Mouse (Mus musculus) MEL (cell line): Measurements from ENCODE around the gene Gm9. TPM values are rescaled to one million over a fixed set of nuclear protein-coding genes. Genes with fewer than 3 reads are reported as not detected.
A peak's percentile ranks its signal among the peaks of the same experiment; 100 is the strongest.

Experiments
- DNase-seq: peaks from one replicate; pipeline ENCODE4 v3.0.0; 2011; ENCODE audit warnings: low read depth, low spot score
- H3K27ac ChIP-seq: 2 replicates; pipeline ENCODE4 v1.5.1; 2012; ENCODE audit warnings: low read depth, mild to moderate bottlenecking, control low read depth, low read length, moderate library complexity; ENCODE audit not compliant: control insufficient read depth
- H3K27me3 ChIP-seq, 2 experiments: fragments of 150-350 bp in 1 of 2; sonication (generic) in 1 of 2; 2 replicates each; pipeline ENCODE4 v1.6.1; 2012; ENCODE audit warnings: low read length in 2 of 2, mild to moderate bottlenecking in 2 of 2, improper control_type of control experiment in 1 of 2, moderate library complexity in 1 of 2; ENCODE audit not compliant: insufficient read depth in 2 of 2, control insufficient read depth in 1 of 2
- H3K36me3 ChIP-seq, 2 experiments: 2 replicates each; pipeline ENCODE4 v1.6.1; 2012 to 2014; ENCODE audit warnings: low read length in 2 of 2, improper control_type of control experiment in 1 of 2, inconsistent platforms in 1 of 2, mild to moderate bottlenecking in 1 of 2; ENCODE audit not compliant: insufficient read depth in 2 of 2, control insufficient read depth in 1 of 2
- H3K4me1 ChIP-seq, 2 experiments: fragments of 150-350 bp in 1 of 2; sonication (generic) in 1 of 2; 2 replicates each; pipeline ENCODE4 v1.6.1; 2012; ENCODE audit warnings: low read length in 2 of 2, improper control_type of control experiment in 1 of 2, mild to moderate bottlenecking in 1 of 2; ENCODE audit not compliant: insufficient read depth in 2 of 2, control insufficient read depth in 1 of 2
- H3K4me3 ChIP-seq, 2 experiments: fragments of 150-350 bp in 1 of 2; sonication (generic) in 1 of 2; 2 replicates each; pipeline ENCODE4 v1.5.1; 2012; ENCODE audit warnings: low read depth in 2 of 2, low read length in 2 of 2, mild to moderate bottlenecking in 2 of 2, moderate library complexity in 2 of 2, control low read depth in 1 of 2, improper control_type of control experiment in 1 of 2; ENCODE audit not compliant: control insufficient read depth in 1 of 2, insufficient read depth in 1 of 2
- H3K79me2 ChIP-seq: 2 replicates; pipeline ENCODE4 v1.6.1; 2012; ENCODE audit warnings: mild to moderate bottlenecking, low read length, moderate library complexity; ENCODE audit not compliant: control insufficient read depth, poor library complexity, insufficient read depth
- H3K9ac ChIP-seq: 2 replicates; pipeline ENCODE4 v1.6.1; 2012; ENCODE audit warnings: low read depth, mild to moderate bottlenecking, control low read depth, low read length, moderate library complexity; ENCODE audit not compliant: control insufficient read depth, poor library complexity, severe bottlenecking
- H3K9me3 ChIP-seq: fragments of 150-350 bp; sonication (generic); replicated peaks from 2 replicates; pipeline ENCODE4 v1.6.1; 2012; ENCODE audit warnings: mild to moderate bottlenecking, low read length, improper control_type of control experiment, moderate library complexity; ENCODE audit not compliant: insufficient read depth
- BHLHE40 ChIP-seq: IDR thresholded peaks from 2 replicates; pipeline ENCODE4 v1.6.1; 2012; ENCODE audit warnings: low read depth, mild to moderate bottlenecking, inconsistent platforms, low read length, improper control_type of control experiment, borderline replicate concordance
- CHD1 ChIP-seq: IDR thresholded peaks from 2 replicates; pipeline ENCODE4 v1.6.1; 2012; ENCODE audit warnings: low read depth, mild to moderate bottlenecking, inconsistent platforms, low read length, improper control_type of control experiment
- CHD2 ChIP-seq: IDR thresholded peaks from 2 replicates; pipeline ENCODE4 v1.6.1; 2011; ENCODE audit warnings: low read length, improper control_type of control experiment
- E2F4 ChIP-seq: IDR thresholded peaks from 2 replicates; pipeline ENCODE4 v1.6.1; 2011; ENCODE audit warnings: low read depth, low read length, improper control_type of control experiment, borderline replicate concordance
- ELF1 ChIP-seq: IDR thresholded peaks from 2 replicates; pipeline ENCODE4 v1.6.1; 2014; ENCODE audit warnings: low read depth, mild to moderate bottlenecking, inconsistent platforms, low read length, improper control_type of control experiment, moderate library complexity
- KAT2A ChIP-seq: conservative IDR thresholded peaks from 2 replicates; pipeline ENCODE4 v1.6.1; 2012; ENCODE audit warnings: low read depth, low read length, improper control_type of control experiment, inconsistent platforms
- MAX ChIP-seq: IDR thresholded peaks from 2 replicates; pipeline ENCODE4 v1.6.1; 2011; ENCODE audit warnings: low read length, improper control_type of control experiment
- MXI1 ChIP-seq: IDR thresholded peaks from 2 replicates; pipeline ENCODE4 v1.6.1; 2011; ENCODE audit warnings: mild to moderate bottlenecking, low read depth, low read length, improper control_type of control experiment
- MYB ChIP-seq: IDR thresholded peaks from 2 replicates; pipeline ENCODE4 v1.6.1; 2011; ENCODE audit warnings: mild to moderate bottlenecking, low read depth, low read length, improper control_type of control experiment
- MYC ChIP-seq: IDR thresholded peaks from 2 replicates; pipeline ENCODE4 v1.6.1; 2011; ENCODE audit warnings: low read depth, mild to moderate bottlenecking, low read length, improper control_type of control experiment, moderate library complexity
- NRF1 ChIP-seq: IDR thresholded peaks from 2 replicates; pipeline ENCODE4 v1.6.1; 2014; ENCODE audit warnings: low read depth, mild to moderate bottlenecking, inconsistent platforms, low read length, improper control_type of control experiment, moderate library complexity; ENCODE audit not compliant: poor library complexity, insufficient read depth, severe bottlenecking
- POLR2AphosphoS2 ChIP-seq: IDR thresholded peaks from 2 replicates; pipeline ENCODE4 v1.6.1; 2011; ENCODE audit warnings: low read length, improper control_type of control experiment
- SMC3 ChIP-seq: IDR thresholded peaks from 2 replicates; pipeline ENCODE4 v1.6.1; 2011; ENCODE audit warnings: low read depth, low read length, improper control_type of control experiment
- TAL1 ChIP-seq: IDR thresholded peaks from 2 replicates; pipeline ENCODE4 v1.6.1; 2012; ENCODE audit warnings: mild to moderate bottlenecking, inconsistent platforms, low read length, moderate library complexity, mixed read lengths
- TBP ChIP-seq: IDR thresholded peaks from 2 replicates; pipeline ENCODE4 v1.8.0; 2011; ENCODE audit warnings: low read depth, low read length, improper control_type of control experiment
- TCF12 ChIP-seq: IDR thresholded peaks from 2 replicates; pipeline ENCODE4 v1.6.1; 2014; ENCODE audit warnings: low read depth, mild to moderate bottlenecking, inconsistent platforms, low read length, improper control_type of control experiment, moderate library complexity
- ZC3H11A ChIP-seq: IDR thresholded peaks from 2 replicates; pipeline ENCODE4 v1.6.1; 2012; ENCODE audit warnings: low read depth, mild to moderate bottlenecking, inconsistent platforms, low read length, improper control_type of control experiment
- ZMIZ1 ChIP-seq: IDR thresholded peaks from 2 replicates; pipeline ENCODE4 v1.6.1; 2012; ENCODE audit warnings: low read depth, mild to moderate bottlenecking, inconsistent platforms, low read length, improper control_type of control experiment, moderate library complexity
- polyA plus RNA-seq, 2 experiments: library from polyadenylated mRNA; stranded (reverse) in 1 of 2; unstranded in 1 of 2; fragments of >175 nt in 1 of 2; fragments of >200 nt in 1 of 2; gene quantifications; 2 replicates each; pipeline versions ENCODE4 v1.2.1 to v1.2.4; 2012; ENCODE audit warnings: low replicate concordance in 2 of 2, low read depth in 1 of 2; ENCODE audit not compliant: insufficient read length in 2 of 2, insufficient read depth in 1 of 2, missing spikeins in 1 of 2
- total RNA-seq: library from RNA; depleted of rRNA; stranded (reverse); fragments of 300-350 nt; gene quantifications from 2 replicates; pipeline ENCODE4 v1.2.3, GENCODE M21; 2012

The Gm9 gene
- total and polyA plus RNA-seq, 3 experiments: not detected

DNA sequence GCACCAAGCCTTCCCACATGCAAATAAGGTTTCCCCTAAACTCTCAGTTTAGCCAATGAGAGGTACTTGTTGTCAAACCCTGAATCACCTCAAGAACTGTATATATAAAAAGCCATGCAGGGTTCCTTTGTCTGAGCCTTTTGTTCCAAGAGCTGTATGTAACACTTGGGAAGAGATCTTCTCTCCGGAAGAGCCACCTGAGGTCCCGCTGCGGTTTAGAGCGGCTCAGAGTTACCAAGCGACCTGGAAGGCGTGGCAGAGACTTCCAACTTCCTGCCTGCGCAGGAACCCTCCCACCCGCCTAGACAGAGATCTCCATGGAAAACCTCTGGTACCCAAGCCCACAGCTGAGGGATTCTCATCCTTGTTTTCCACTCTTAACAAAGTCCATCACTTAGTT is 12.2 kb downstream of the Gm9 start:
- H3K27ac ChIP-seq: no peak overlapping the region
- H3K9ac ChIP-seq: no peak overlapping the region
- DNase-seq: no peak
- H3K27me3 ChIP-seq: no peaks in the 10 kb centered on the region
- H3K9me3 ChIP-seq: no peaks in the 10 kb centered on the region
- no peaks in the 10 kb centered on the region for H3K4me1 ChIP-seq
- no peak overlapping the region for H3K4me3 ChIP-seq
- H3K36me3 ChIP-seq: no peaks in the 10 kb centered on the region
- H3K79me2 ChIP-seq: no peaks in the 10 kb centered on the region
- TF ChIP-seq TCF12: no peak
- TF ChIP-seq SMC3: no peak
- no peak for TF ChIP-seq KAT2A
- TF ChIP-seq TBP: no peak
- TF ChIP-seq MAX: no peak
- TF ChIP-seq NRF1: no peak
- TF ChIP-seq TAL1: no peak
- no peak for TF ChIP-seq CHD1
- TF ChIP-seq E2F4: no peak
- TF ChIP-seq ELF1: no peak
- no peak for TF ChIP-seq MYB
- no peak for TF ChIP-seq ZMIZ1
- TF ChIP-seq BHLHE40: no peak
- TF ChIP-seq POLR2AphosphoS2: no peak
- no peak for TF ChIP-seq ZC3H11A
- TF ChIP-seq, all 39 proteins: peak for 0

DNA sequence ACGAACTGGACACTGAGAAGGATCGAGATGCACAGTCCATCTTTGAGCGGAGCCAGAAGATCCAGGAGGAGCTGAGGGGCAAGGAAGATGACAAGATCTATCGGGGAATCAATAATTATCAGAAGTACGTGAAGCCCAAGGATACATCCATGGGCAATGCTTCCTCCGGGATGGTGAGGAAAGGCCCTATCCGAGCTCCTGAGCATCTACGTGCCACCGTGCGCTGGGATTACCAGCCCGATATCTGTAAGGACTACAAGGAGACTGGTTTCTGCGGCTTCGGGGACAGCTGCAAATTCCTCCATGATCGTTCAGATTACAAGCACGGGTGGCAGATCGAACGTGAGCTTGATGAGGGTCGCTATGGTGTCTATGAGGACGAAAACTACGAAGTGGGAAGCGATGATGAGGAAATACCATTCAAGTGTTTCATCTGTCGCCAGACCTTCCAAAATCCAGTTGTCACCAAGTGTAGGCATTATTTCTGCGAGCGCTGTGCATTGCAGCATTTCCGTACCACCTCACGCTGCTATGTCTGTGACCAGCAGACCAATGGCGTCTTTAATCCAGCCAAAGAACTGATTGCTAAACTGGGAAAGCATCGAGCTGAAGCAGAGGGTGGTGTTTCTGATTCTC is 19.0 kb downstream of the Gm9 start:
- DNase-seq: peak; percentile 50
- H3K9me3 ChIP-seq: no peaks in the 10 kb centered on the region
- no peaks in the 10 kb centered on the region for H3K27me3 ChIP-seq
- H3K4me1 ChIP-seq: peaks cover 0 to 4% of the 10 kb centered on the region in 2 experiments
- no peak overlapping the region; the same call in 1 of the 2 replicates for H3K27ac ChIP-seq
- H3K4me3 ChIP-seq: peak overlapping the region; percentile 92 to 100
- no peak for TF ChIP-seq CHD2
- no peak for TF ChIP-seq ZMIZ1
- TF ChIP-seq MXI1: peak; percentile 20; the same call in 1 of the 2 replicates
- TF ChIP-seq MYC: no peak
- H3K36me3 ChIP-seq: peaks cover 0 to 7% of the 10 kb centered on the region in 2 experiments; a peak in 3 of 4 replicates
- peaks cover 20% of the 10 kb centered on the region for H3K79me2 ChIP-seq
- peak overlapping the region; percentile 81 for H3K9ac ChIP-seq
